Mouse (Mus musculus): Measurements from ENCODE around the gene Gabrg3. TPM values are rescaled to one million over a fixed set of nuclear protein-coding genes. Genes with fewer than 3 reads are reported as not detected.

Gabrg3 gene
- total RNA-seq (2021): 10 to 100 TPM; 18.7 to 22.9 TPM
- long read RNA-seq, experiment 1, partial matches to known transcripts: 0 of 3 reads
- long read RNA-seq, experiment 1, other reads (novel, unspliced or antisense): 0 of 3 reads
- long read RNA-seq, experiment 2, partial matches to known transcripts: 0 of 2 reads
- long read RNA-seq, experiment 2, other reads (novel, unspliced or antisense): 2 of 2 reads

DNA sequence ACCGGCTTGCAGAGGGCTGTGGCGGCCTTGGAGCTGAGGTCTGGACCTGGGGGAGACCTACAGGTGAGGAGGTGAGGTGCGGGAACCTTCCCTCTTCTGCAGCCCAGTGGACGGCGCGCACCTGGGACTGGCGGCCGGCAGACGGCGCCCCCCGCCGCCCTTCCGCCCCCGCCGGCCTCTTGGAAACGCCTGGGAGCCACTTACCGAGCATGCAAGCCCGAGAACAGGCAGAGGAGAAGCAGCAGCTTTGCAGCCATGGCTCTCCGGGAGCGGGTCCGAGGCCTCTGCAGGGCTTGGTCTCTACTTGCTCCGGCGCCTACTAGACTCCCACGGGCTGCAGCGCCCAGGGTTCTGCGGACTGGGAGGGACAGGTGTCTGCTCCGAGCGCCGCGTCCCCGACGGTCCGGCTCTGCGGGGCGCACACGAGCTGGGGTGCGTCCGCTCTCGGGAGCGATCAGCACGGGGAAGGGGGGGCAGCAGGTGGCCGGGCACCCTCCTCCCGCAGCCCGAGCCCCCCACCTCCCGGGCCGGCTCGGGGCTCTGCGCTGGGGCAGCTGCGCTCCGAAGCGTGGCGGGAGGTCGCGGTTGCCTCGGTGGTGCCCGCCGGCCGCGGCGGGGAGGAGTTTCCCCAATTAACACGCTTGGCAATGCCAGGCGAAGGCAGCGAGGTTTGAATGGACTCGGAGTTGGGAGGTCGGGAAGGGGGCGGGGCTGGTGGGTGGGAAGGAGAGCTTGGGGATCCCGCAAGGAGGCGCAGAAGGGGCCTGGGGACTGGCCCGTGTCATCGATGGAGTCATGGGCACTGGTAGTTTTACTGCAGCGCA, at the start of gene Gabrg3:
Gene Gabrg3, minus strand, starts transcription at position 672 of the 824 bp plus-strand sequence.
- DNase-seq (ENCODE audit: low spot score in 2 of 2): peak; percentile 42 to 43

DNA sequence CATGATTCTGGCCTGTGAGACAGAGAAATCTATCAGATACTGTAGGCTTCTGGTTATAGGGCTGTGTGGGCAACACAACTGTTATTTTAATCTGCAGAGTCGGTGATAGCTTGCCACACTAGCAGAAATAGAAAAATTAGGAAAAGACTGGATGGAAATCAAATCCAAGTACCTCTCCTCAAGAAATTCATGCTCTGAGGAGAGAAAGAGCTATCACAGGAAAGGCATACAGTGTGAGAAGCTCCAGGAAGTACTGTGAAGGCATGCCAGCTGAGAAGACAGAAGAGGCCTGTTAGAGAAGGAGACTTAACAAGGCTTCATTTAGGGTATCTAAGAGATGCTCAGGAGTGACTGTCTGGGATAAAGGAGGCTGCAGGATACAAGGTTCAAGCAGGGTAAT, 35.7 kb upstream of the Gabrg3 start:
- DNase-seq (ENCODE audit: low spot score in 2 of 2): no peak

DNA sequence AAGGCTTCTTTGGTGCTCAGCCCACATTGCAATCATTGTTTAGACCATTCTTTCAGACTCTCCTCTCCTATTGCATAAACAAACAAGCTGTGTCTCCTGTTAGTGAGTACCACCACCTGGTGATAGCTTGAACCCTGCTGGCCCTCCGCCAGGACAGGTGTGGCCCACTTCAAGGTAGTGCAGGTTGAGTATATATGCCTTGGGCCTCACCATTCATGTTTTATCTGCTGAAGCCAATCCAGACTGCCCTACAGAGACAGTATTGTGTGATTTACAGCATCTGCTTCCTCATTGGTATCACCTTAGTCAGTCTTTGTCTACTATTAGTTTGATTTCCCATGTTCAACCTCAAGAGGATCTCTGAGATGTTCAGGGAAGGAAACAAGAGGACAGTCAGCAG, 34.1 kb upstream of the Gabrg3 start:
- no peak for DNase-seq (ENCODE audit: low spot score in 2 of 2)

DNA sequence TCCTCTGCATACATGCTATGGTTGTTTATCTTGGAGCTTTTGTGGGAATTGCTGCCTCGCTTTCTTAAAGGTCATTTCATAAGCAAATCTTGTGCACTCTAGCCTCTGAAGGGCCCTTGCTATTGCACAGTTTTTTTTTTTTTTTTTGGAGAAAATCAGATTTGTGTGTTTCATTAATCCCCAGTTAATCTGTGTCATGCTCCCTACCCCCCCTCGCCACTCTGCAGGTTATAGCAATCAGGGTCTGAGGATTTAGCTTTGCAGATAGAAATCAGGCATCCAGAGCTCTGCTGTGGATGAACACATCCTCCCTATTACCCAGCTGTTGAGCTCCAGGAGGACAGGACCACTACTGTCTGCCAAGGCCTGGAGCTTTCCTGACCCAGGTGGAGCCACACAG, 32.4 kb upstream of the Gabrg3 start, which contains the start of gene Gabrb3:
Gene Gabrb3, plus strand, starts transcription at position 301 of the 400 bp plus-strand sequence.
- DNase-seq (ENCODE audit: low spot score in 2 of 2): no peak

DNA sequence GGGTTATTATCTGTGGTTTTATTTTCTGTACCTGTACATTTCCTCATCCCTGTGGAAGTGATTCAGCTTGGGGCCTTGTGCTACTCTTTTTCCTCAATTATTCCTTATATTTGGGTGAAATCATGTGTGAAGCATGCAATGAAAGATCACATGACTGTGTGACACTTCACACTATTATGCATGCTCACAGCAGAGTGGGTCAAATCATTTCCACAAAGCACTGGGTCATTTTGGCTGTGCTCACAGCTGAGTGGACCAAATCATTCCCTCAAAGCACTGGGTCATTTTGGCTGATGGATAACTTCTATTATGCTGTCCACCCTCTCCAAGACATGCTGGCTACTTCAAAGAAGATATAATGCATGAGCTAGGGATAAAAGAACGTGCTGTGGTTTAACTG, 25.9 kb upstream of the Gabrg3 start:
- DNase-seq (ENCODE audit: low spot score in 2 of 2): no peak

DNA sequence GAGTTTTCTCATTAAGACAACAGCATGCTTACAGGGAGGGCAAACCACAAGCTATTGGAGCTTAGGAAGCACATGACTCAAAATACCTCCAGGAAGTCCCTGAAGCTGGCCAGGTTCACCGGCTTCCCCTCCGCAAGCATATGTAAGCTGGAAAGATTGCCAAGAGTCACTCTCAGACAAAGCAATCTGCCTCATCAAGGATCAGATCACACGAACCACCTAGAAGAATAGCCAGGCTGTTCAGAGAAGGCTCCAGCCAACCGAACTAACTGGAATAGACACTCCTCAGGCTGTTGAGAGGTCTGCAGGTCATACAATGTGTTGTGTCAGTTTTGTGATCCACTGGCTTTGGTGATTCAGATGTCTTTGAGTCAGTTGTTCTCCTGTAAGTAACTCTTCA, 24.2 kb upstream of the Gabrg3 start:
- DNase-seq (ENCODE audit: low spot score in 2 of 2): no peak

DNA sequence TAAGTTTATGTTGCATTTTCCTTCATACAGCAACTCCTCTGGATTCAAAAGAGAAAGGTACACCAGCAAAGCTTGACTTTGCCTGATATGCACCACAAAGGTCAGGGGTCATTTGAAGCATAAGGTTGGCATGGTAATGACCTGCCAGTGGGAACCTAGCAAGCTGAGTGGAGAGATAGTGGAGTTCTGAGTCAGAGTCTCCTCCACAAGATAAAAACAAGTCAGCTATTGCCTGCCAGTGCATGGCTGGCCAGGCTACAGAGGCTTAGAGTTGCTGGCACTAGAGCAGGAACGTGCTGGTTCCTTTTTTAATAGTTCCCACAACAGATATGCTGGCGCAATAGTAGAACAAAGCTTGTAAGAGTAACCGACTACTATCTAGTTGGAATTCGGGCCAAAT, 6.6 kb upstream of the Gabrg3 start:
- DNase-seq (ENCODE audit: low spot score in 2 of 2): no peak

DNA sequence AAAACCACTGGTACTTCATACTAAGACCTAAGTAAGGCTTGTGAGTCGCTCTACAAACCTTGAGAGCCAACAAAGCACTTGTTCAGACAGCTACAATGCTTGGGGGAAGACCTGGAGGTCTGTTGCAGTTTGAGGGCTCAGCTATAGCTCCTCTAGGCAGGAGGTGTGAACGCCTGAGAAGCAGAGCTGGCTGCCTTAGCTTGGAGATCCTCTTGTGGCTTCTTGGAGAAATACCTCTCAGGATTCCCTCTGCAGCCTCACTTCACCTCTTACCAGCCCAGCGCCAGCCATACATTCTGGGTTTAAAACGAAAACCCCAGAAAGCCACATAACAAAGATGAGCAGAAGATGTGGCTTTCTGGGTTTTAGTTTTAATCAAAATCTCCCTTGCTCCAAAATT, 3.1 kb upstream of the Gabrg3 start:
- DNase-seq (ENCODE audit: low spot score in 2 of 2): no peak

DNA sequence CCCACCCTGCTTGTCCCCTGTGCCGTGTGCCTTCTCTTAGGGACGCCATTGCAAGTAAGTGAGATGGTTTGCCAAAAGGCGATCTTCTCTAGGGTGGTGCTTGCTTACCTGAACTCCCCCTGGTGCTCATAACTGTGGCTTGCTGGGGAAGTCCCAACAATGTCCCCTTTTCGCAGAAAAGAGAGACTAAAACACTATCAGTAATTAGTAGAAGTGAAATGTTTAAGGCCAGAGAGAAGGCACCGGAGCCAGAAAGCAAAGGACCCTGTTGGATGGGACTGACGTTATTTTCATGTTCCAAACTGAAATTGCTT, 310 bp upstream of the Gabrg3 start:
- DNase-seq (ENCODE audit: low spot score in 2 of 2): peak in 1 of 2 experiments; percentile 26

DNA sequence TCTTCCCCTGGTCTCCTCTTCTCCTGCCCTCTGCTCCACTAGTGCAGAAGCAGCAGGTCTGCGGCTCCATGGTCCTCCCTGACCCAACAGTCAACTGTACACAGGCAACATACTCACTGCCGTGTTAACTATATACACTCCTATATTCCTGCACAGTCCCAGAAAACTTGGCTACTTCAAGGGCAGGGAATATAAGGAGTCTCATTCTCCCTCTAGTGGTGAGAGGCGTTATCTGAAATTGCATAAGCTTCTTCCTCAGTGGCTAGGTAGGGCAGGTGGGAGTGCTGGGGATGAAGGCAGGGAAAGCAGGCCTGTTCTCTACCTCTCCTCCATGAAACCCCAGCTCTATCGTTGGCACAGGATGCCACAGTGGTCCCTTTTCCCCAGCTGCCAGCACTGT, 2.9 kb downstream of the Gabrg3 start:
- peak in 1 of 2 experiments; percentile 54 for DNase-seq (ENCODE audit: low spot score in 2 of 2)

DNA sequence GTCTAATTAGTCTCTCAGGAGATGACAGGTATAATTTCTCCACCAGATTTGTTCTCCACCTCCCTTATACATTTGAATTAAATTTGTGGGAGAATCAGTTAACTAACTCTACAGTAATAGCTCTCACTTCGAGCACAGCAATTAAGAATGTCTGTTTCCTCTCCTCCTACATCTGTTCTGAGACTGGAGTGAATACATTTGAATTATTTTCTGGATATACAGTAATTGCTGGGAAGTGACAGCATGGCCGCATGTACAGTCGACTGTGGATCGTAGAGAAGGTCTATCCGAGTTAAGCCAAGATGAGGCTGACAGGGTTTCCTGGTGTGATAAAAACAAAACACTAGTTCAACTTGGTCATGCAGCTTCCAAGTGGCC, 21.0 kb downstream of the Gabrg3 start:
- DNase-seq (ENCODE audit: low spot score in 2 of 2): no peak

DNA sequence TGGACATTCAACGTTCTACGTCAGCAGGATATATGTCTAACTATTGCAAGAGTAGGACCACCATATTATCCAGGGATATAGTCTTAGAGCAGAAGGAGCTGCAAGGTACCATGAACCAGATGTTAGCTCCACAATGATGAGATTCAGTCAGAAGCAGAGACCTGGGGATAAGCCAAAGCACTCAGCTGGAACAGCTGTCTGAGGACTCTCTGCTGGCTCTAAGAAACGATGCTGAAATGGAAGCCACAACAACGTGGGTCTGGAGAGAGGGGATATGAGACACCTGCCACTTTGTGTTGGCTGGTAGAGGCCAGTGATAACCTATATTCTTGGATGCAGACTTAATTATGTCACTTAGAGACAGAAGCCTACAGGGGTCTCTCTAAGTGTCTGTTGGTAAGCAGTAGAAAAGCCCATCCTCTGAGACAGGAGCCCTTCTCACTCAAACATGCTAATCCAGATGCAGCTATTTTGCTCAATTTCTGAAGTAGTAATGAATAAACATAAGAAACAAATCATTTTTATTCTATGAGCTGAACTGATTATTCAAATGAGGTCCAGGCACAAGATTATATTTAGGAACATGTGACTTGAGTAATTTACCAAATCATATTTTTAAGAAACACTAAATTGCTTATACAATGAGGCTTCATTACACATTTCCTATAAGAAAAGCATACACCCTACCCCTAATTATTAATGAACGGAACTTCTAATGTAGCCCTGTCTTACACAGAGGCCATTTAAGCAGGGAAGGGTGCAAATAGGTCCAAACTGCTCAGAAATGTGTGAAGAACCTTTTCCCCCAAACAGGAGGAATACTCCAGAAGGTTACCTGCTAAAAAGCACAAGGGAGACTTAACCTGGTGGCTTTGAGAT, 21.6 kb downstream of the Gabrg3 start:
- DNase-seq (ENCODE audit: low spot score in 2 of 2): no peak

DNA sequence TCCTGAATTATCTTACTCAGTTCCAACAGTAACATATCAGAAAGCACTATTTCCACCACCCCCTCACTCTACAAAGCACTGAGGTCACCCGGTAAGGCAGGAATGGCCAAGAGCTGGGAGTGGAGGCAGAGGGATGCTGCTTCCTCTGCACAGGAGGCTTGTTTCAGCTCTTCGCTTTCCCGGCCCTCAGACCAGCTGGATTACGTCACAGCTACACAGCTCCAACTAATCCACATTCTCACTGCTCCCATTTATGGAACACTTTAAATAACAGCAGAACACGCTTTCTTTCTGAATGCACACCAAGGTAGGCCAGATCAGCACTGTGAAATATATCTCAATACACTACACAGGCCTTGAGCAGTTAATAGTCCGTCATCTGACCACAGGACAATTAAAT, 23.2 kb downstream of the Gabrg3 start:
- no peak for DNase-seq (ENCODE audit: low spot score in 2 of 2)

DNA sequence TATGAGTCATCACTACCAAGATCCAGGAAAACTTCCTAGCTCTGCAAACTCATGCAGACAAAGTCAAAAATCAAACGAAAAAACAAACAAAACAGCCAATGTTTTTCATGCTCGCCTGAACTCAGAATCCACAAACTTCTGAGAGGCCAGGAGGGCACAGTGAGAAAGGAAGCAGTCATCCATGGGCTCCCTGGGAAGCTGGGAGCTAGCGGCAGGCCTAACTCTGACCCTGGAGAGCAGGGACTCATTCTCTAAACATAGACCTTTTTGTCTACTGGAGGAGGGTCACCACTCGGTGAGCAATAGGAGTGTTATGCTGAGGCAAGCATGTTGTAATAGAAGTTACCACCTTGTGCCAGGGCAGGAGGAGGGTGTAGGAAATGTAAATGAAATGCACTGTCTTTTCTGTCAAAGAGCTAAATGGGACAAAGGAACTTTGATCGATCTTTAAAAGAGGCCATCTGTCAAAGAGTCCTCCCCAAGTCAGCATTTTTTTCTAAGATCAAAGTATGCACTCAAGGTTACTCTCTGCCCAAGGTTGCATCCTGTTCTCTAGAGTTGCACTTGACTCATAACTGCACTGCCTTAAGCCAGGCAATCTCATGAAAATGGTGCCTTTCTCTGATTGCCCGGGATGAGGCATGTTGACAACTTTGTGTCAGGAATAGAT, 29.0 kb downstream of the Gabrg3 start:
- no peak for DNase-seq (ENCODE audit: low spot score in 2 of 2)

DNA sequence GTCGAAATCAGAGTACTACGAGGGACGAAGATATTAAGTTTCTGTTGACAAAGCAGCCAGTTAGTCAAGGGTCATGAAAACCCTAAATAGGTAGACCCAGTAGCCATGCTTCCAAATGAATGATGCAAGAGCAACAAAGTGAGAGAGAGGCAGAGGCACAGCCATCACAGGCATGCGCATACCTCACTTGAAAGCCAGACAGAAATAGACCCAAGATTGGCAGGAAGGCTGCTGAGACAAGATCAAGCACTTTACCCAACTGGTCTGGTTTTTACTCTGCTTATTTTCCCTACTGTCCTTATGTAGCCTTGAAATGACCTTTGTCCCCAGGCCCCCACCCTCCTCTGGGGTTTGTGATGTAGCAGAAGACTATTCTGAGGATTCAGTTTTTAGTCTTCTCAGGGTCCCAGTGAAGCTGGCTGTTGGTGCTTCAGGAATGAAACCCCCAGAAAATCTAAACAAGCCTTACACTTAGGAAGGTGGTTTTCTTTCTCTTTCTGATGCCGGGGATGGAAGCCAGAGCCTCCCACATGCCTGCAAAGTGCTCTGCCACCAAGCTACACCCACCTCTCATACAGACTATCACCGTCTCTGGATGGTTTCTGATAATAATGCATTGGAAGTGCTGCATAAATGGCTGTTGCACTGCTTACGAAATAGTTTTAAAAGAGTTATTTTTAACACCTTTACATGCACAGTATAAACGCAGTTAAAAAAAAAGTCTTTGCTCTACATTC, 30.3 kb downstream of the Gabrg3 start:
- no peak for DNase-seq (ENCODE audit: low spot score in 2 of 2)

DNA sequence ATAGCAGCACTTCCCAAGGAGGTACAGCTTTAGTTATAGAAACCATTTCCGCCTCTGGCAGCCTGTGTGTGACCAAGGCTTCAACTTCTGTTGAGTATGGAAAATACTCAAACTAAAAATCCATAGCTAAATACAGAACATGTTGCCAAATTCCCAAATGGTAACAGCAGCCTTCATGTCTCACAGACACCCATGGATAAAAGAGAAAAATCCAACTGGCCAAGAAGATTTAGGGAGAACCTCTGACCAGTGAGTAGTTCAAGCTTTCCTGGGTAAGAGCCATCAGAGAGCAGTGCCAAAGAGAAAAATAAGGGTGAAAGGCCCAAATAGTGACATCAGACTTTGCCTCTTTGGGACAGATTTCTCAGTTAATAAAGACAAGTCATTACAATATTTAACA, 38.2 kb downstream of the Gabrg3 start:
- no peak for DNase-seq (ENCODE audit: low spot score in 2 of 2)

DNA sequence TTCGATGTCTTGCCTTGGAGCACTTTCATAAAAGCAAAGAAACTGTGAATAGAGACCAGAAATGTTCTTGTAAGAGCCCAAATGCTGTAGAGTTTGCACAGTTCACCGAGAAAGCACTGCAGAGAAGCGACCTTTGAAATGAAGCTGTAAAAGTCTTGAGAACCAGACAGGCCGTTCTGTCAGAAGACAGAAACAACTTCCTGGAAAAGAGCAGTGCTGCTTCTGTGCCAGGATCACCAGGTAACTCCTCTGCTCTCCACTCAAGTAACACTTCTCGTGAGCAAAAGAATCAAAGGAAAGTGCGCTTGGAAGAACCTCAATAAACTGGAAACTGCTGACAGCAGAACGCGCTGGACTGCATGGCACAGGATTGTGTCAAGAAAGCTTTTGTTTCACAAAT, 45.1 kb downstream of the Gabrg3 start:
- no peak for DNase-seq (ENCODE audit: low spot score in 2 of 2)

DNA sequence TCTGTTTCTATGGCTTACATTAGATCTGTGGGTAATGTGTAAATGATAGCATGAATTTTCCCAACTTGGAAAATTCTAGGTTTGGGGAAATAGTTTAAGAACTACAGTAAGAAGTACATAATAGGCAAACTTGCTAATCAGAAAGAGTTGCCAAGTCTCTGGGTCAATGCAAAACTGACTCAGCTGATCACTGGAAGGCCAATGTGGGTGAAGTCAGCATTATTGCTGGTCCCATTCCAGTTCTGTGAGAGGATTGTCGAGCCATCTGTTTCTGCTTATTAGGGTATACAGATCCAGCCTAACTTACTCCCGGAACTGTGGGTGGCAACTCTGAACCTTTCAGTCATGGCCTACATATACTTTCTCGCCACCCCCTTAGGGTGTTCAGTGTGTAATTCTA, 55.8 kb downstream of the Gabrg3 start:
- DNase-seq (ENCODE audit: low spot score in 2 of 2): no peak

DNA sequence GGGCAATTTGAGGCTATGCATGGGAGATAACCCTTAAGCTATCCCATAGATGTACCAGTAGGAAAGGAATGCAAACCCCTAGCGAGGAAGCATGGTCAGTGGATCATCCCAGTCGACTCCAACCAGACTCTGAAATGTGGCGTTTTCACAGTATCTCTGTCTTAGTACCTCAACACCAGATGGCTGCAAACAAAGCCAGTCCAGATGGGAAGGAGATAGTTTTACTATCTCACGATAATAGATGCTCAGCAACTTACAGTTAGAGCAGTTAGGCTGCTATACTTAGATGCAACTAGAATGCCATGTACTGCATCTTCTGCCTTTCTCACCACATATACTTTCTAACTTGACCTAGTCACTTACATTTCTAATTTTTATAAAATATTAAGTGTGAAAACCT, 56.7 kb downstream of the Gabrg3 start:
- peak in 1 of 2 experiments; percentile 9 for DNase-seq (ENCODE audit: low spot score in 2 of 2)

DNA sequence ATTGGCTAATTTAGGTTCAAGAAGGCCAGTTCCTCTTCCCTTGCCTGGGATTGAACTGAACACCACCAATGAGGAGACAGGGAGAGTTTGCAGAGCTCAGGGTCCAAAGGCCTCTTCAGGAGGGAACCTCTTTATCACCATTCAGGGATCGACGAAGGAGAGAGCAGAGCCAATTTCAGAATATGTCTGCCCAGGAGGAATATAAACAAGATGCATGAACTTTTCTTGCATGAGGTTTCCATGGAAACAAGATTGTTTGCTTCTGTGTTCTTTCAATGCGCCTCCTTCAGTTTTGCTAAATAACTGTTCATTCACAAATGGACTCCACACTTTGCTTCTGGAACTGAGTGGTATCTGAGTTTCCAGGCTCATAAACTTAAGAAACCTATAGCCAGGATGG, 62.5 kb downstream of the Gabrg3 start:
- DNase-seq (ENCODE audit: low spot score in 2 of 2): peak in 1 of 2 experiments; percentile 11

DNA sequence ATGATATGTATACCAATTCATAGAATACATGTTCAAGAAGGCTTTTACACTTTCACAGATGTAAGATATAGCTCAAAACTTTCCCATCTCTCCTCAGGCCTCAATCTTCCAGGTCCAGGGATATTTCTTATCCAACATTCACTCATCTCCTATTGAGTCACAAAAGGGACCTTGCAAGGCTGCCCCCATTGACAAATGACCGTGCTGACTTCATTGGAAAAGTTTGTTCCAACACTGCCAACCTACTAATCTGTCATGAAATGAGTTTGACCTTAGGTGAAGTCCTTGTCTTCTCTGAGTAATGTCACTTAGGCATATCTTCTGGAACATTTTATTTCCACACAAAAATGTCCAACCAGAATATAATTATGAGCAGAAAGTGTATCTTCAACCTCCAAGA, 64.9 kb downstream of the Gabrg3 start:
- no peak for DNase-seq (ENCODE audit: low spot score in 2 of 2)

All from layer of hippocampus, postnatal 14 days (tissue).